Mouse (Mus musculus) naive thymus-derived CD4-positive, alpha-beta T cell, adult 2 months (primary cell): ENCODE measurements around the gene Pax2.

Experiments used
- DNase-seq: peaks from one replicate; pipeline ENCODE4 v3.0.0-alpha.2; 2011; ENCODE audit warnings: low read depth

Gene Pax2

GRCm38 (mm10) chr19:44781987-44782386, 26.1 kb downstream of the Pax2 start:
- DNase-seq = no peak

GRCm38 (mm10) chr19:44784391-44784790, 28.5 kb downstream of the Pax2 start:
- no peak for DNase-seq

- no peak for DNase-seq
Observed at GRCm38 (mm10) chr19:44788488-44788887, 32.6 kb downstream of the Pax2 start.

- no peak for DNase-seq
Observed at GRCm38 (mm10) chr19:44791981-44792380, 36.1 kb downstream of the Pax2 start.

GRCm38 (mm10) chr19:44797110-44798060, 41.5 kb downstream of the Pax2 start:
- DNase-seq = no peak

GRCm38 (mm10) chr19:44798731-44799130, 42.9 kb downstream of the Pax2 start:
- no peak for DNase-seq

- DNase-seq = no peak
Observed at GRCm38 (mm10) chr19:44799156-44799555, 43.3 kb downstream of the Pax2 start.

- DNase-seq = no peak
Observed at GRCm38 (mm10) chr19:44800327-44800726, 44.5 kb downstream of the Pax2 start.

GRCm38 (mm10) chr19:44808734-44809133, 52.9 kb downstream of the Pax2 start:
- no peak for DNase-seq

GRCm38 (mm10) chr19:44812666-44813429, 57.0 kb downstream of the Pax2 start:
- DNase-seq = no peak

- DNase-seq = no peak
Observed at GRCm38 (mm10) chr19:44815111-44815510, 59.3 kb downstream of the Pax2 start.

- DNase-seq = no peak
Observed at GRCm38 (mm10) chr19:44817403-44818128, 61.7 kb downstream of the Pax2 start.

- DNase-seq = no peak
Observed at GRCm38 (mm10) chr19:44818676-44819075, 62.8 kb downstream of the Pax2 start.

GRCm38 (mm10) chr19:44821581-44821980, 65.7 kb downstream of the Pax2 start:
- DNase-seq = no peak

GRCm38 (mm10) chr19:44822295-44822694, 66.5 kb downstream of the Pax2 start:
- no peak for DNase-seq

GRCm38 (mm10) chr19:44823657-44824056, 67.8 kb downstream of the Pax2 start:
- no peak for DNase-seq

GRCm38 (mm10) chr19:44825216-44825768, 69.4 kb downstream of the Pax2 start:
- DNase-seq = no peak

- DNase-seq = no peak
Observed at GRCm38 (mm10) chr19:44825819-44826218, 70.0 kb downstream of the Pax2 start.

GRCm38 (mm10) chr19:44833391-44833790, 77.5 kb downstream of the Pax2 start:
- no peak for DNase-seq

- DNase-seq = no peak
Observed at GRCm38 (mm10) chr19:44834218-44835041, 78.6 kb downstream of the Pax2 start.
